Mouse (Mus musculus) urinary bladder, postnatal 36 days (tissue): ENCODE results near the gene Nudt5.
A peak's percentile ranks its signal among the peaks of the same experiment; 100 is the strongest.
"Not testable (repeated sequence)": the region's sequence is repeated elsewhere in the genome, so short reads cannot be mapped to it uniquely, and the experiment has no call there.

Source experiments
- DNase-seq, 2 experiments: peaks; one replicate each; pipeline ENCODE4 v3.0.0; 2022; ENCODE audit warnings: low spot score in 2 of 2, mixed read lengths in 1 of 2

The Nudt5 gene

DNA sequence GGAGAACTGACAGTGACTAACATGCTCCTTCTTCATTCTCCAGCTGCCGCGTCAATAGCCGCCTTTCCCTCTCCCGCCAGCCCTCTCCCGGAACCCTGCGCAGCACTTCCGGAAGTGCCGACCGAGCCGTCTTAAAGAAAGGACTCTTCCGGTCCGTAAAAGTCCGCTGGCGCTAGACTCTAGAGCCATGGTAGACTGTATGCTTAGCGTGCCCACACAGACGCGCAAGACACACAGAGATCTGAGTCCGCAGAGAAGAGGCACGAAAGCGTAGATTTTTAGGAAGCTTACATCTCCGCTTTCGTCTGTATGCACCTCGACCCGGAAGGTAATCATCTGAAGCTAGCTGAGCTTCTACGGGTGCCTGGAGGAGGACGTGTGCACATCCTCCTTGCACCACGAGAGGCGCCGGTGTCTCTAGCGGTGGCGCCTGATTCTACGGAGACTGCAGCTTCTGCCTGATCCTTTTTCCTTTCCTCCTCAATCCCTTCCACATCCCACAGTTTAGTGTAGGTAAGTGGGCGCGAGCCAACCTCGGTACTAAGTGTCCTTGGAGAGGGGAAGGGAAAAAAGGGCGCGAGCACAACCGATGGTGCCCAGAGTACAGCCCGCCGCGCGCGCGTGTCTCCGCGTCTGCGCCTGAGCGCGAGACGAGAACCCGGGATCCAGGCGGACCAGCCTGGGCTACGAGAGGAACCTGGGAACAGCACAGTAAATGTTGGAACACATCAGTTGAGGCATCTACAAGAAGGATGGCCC is at the start of gene Nudt5, which contains the start of gene Cdc123:
TSS of gene Nudt5 (plus strand) at position 147 of the 759 bp plus-strand sequence.
TSS of gene Cdc123 (minus strand) at position 292 of the 759 bp plus-strand sequence.
- peak; percentile 83 to 84 for DNase-seq

DNA sequence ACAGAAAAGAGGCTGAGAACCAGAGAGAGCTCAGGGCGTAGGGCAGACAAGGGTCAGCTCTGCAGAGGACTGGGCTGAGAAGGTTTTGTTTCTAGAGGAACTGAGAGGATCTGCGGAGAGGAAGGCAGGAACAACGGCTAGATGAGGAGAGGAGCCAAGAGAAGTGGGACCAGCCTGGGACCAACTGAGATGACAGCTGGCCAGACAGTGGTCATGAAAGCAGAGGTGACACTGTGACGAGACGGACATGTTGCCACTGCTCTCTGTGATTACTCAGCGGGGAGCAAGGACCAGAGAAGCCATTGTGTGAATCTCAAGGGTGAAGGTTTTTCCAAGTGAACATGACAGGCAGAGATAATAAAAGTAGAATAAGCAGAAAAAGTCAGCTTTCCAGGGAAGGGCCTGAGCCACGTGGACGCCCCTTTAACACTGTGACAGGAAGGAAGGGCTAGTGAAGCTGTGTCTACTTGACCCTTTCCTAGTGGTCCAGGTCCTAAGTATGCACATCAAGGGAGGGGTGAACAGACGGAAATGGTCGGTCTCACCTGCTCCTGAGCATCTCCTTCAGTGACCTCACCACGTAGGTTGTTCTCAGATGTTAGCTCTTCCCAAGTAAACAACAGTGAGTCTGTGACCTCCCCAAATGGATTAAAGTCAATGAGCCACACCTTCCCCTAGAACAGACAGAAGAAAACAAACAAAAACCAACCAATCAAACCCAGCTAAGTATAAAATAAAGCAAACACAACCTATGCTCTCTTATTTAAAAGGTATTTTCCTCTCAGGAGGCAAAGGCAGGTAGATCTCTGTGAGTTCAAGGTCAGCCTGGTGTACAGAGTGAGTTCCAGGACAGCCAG is 46.8 kb upstream of the Nudt5 start:
- DNase-seq, result no peak

GRCm38 (mm10) chr2:5801182-5801640 is 43.6 kb upstream of the Nudt5 start:
- DNase-seq, result no peak

DNA sequence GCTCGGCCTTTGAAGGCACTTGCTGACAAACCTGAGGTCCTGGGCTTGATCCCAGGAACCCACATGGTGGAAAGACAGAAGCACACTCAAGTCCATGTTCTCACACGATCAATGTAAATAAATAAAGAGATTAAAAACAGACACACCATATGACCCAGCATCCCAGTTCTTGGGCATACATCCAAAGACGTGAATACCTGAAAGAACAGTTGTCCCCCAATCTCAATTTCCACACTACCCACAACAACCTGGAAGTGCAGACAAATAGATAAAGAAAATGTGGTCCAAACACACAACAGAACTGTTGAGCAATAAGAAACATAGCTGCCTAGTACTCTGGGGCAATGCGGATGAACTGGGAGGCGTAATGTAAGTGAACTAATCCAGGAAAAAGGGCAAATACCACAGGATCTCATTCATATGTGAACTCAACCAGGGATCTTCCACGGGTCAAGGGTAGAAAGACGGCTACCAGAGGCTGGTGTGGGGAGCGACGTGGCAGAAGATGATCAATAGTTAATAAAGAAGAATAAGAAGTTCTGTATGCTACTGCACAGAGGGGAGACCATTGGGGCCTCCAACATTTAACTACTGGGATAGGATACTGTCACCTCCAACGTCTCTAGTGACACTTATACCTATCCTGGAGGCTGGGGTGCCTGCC is 42.8 kb upstream of the Nudt5 start:
- DNase-seq, result no peak

GRCm38 (mm10) chr2:5804440-5805045 is 40.3 kb upstream of the Nudt5 start:
- no peak for DNase-seq

- DNase-seq, result no peak
These were observed 39.6 kb upstream of the Nudt5 start for GRCm38 (mm10) chr2:5805228-5805627.

GRCm38 (mm10) chr2:5806201-5806600 is 38.6 kb upstream of the Nudt5 start:
- not testable (repeated sequence) for DNase-seq

DNA sequence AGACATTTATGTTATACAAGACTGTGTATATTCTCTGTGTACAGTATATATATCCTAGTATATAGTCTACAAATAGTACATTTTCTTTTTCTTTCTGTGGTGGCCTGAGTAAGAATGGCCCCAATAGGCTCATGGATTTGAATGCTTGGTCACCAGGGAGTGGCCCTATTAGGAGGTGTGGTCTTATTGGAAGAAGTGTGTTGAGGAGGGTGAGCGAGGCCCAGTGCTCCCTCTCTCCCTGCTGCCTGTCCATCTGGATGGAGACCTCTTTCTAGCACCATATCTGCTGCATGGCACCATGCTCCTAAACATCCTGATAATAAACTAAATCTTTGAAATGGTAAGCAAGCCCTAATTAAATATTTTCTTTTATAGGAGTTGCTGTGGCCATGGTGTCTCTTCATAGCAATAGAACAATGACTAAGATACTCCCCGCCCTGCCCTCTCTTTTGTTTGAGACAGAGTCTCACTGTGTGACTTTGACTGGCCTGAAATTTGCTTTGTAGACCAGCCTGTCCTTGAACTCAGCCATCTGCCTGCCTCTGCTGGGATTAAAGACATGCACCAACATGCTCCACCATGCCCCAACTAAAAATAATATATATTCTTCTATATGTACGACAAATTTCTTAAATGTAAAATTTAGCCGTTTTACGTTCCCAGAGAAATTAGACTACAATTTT is 34.6 kb upstream of the Nudt5 start:
- DNase-seq, result no peak

DNA sequence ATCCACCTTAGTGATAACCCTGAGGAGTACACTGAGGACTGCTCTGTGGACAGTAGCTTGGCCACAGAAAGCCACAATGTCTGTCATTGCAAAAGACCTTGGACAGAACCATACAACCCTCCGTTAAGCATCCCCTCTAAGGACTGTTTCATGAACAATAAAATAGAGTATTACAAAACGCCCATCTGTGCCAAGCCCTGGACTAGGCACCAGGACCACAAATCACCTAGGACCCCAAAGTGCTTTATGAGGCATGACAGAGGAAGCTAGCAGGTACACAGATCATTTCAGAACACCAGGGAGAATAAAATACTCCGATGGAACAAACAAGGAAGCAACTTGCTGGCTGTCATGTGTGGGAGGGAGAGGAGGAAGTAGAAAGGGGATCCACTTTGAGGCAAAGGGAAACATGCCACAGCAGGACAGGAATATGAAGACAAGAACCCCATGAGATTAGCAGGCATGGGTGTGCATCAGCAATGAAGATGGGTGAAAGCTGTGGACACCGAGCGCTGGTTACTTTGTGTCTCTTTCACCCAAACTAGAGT is 33.5 kb upstream of the Nudt5 start:
- no peak for DNase-seq

DNA sequence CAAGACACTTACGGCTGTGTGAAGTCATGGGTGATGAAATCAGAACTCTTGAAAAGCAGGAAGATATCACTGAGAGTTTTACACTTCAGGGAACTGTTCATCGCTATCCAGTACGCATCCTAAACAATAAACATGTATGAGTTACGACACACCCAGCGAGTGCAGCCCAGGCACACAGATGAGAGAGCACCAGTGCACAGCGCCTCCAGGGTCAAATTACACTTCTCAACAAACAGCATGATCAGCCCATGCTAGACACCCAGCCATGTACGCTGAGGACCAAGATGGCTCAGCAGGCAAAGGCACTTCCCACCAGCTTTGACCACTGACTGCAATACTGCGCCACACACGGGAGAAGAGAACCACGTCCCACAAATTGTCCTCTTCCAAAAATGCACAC is 23.6 kb upstream of the Nudt5 start:
- no peak for DNase-seq

DNA sequence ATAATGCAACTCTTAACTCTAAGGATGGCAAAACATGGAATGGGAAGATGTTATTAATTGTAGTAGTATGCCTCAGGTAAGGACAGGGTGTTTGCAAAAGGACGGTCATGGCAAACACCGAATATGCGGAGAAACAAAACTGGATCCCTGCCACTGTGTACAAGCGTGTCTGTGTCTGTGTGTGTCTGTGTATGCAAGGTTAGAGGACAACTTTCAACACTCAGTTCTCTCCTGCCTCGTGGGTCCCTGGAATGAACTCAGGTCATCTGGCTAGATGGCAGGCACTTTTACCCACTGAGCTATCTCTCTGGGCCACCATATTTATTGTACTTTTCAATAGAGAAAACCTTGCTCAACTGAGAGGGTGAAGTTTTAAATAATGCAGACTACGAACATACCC is 22.4 kb upstream of the Nudt5 start:
- no peak for DNase-seq

GRCm38 (mm10) chr2:5824213-5824612 is 20.6 kb upstream of the Nudt5 start:
- DNase-seq, result no peak

DNA sequence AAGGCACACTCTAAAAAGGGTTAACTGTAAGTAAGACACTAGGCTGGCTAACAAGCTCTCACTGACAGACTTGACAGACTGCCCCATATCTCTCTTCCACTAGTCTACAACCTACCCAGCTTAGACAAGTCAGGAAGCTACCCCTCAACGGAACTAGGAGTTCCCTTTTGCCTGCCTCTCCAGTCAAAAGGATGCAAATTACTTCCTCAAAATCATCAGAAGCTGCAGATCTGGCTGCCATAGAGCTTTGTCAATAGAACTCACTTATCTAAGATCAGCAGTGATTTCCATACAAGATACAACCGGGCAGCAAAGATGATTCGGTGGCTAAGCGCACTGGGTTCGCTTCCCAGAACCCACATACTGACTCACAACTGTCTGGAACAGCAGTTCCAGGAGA is 20.1 kb upstream of the Nudt5 start:
- DNase-seq, result no peak

- DNase-seq, result no peak
These were observed 19.4 kb upstream of the Nudt5 start for GRCm38 (mm10) chr2:5825265-5825913.

DNA sequence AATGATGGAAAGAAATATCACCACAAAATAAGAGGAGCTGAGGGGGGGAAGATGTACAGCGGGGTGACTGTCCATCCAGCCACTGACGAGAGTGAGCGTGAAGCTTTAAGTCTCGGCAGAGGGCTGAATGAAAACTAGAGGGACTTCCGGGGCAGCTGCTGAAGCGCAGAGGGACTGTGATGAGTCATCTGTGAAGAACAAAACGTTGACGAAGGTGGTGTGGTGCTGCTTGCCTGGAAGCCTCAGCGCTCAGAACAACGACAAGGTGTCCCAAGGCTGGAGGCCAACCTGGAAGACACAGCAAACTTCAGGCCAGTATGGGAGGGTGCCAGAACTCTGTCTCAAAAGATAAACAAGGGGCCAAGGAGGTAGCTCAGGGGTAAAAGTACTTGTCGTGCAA is 4.0 kb upstream of the Nudt5 start:
- DNase-seq, result no peak

- DNase-seq, result no peak
These were observed 492 bp upstream of the Nudt5 start for GRCm38 (mm10) chr2:5844181-5844872.

- no peak for DNase-seq
These were observed 1.0 kb downstream of the Nudt5 start for GRCm38 (mm10) chr2:5845826-5846225.

DNA sequence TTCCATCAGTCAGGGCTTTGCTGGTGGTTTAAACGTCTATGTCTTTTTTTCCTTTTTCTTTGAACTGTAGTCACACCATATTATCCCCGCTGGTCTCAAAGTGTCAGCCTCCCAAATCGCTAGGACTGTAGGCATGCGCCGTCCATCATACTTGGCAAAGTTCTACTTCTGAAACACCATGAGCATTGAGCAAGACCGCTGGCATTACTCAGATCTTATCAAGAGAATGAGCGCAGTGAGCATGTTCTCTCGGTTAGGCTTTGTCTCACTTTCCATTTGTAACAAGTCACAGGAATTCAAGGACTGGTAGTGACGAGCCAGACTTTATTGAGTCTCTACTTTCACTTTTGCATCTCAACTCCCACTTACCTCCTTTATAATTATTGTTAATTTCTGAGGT is 6.3 kb downstream of the Nudt5 start:
- DNase-seq, result peak; percentile 14 to 50

DNA sequence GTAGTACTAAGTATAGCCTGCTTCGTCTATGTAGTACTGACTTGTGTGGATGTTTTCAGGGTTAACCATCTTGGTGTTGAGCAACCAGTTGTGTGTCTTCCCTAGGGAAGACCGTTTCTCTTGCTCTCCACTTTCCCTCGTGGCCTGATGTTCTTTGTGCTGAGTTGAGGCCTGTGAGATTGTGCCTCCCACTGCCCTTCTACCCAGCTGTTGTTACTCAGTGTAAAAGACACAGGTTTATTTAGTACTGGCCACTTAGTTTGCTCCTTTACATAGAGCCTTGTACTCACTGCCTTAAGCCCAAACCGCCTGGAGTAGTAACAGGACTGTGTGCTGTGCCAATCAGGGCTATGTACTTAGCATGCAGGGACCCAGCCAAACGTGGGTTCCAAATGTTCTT is 7.0 kb downstream of the Nudt5 start:
- DNase-seq, result no peak

GRCm38 (mm10) chr2:5862834-5863233 is 18.0 kb downstream of the Nudt5 start, which contains the start of gene Gm13199:
Gene Gm13199 (minus strand): TSS chr2:5862934.
- DNase-seq, result no peak
